Mouse (Mus musculus): ENCODE measurements around the gene Mvb12b. TPM values are rescaled to one million over a fixed set of nuclear protein-coding genes. Genes with fewer than 3 reads are reported as not detected.
A peak's percentile ranks its signal among the peaks of the same experiment; 100 is the strongest.

Gene Mvb12b
- polyA plus RNA-seq, 1 experiment from 2014 or later, result 30.9 TPM

DNA sequence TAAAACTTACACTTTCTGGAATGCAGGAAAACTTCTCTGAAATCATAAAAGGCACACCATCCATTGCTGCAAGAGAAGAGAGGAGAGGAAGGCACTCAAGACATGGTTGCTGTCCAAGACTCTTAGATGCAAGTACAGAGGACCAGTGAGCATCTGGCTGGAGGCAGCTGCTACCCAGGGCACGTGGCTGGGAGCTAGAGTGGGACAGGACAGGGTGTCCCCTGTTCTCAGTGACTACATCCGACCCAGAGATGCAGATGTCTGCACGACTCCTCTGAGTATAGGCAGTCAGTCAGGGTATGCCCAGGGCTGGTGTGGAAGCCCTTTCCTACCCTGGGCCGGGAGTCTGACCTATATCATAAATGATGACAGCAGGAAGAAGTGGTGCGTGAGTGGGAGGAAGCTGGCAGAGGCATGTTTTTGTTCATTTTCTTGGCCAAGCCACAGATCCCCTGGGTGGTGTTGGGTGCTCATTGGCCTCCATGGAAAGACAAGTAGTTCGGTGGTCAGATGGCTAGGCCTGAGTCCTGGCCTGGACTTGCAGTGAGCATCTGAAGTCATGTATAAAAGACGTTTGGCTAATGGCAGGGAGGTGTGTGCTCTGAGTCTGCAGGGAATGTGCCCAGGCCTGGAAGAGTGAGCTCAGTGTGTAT is 132.6 kb downstream of the Mvb12b start:
- H3K4me1 ChIP-seq (replicated peaks; ENCODE audit: control insufficient read depth, insufficient read depth, low read length), result peaks cover 27% of the 10 kb centered on the region
- WGBS, result 83% methylated on average over 7 of the region's 7 CpGs
- no peak for DNase-seq (ENCODE audit: low spot score)
- H3K4me3 ChIP-seq (ENCODE audit: low read depth, low read length), result no peak overlapping the region
- H3K4me2 ChIP-seq (ENCODE audit: low read depth, low read length, severe bottlenecking), result no peak overlapping the region
- no peak for ATAC-seq (replicated peaks; ENCODE audit: low FRiP score)
- no peaks in the 10 kb centered on the region for H3K9me3 ChIP-seq (ENCODE audit: control insufficient read depth, low read length)
- 0 out of 2 replicates have a peak, but pooled peaks cover 2% of the 10 kb centered on the region for H3K27me3 ChIP-seq (ENCODE audit: control insufficient read depth, insufficient read depth, low read length)
- no peak overlapping the region for H3K27ac ChIP-seq (ENCODE audit: low read depth, low read length)
- H3K36me3 ChIP-seq (ENCODE audit: control insufficient read depth, insufficient read depth, low read length), result no peaks in the 10 kb centered on the region
- H3K9ac ChIP-seq (ENCODE audit: low read length), result no peak overlapping the region

DNA sequence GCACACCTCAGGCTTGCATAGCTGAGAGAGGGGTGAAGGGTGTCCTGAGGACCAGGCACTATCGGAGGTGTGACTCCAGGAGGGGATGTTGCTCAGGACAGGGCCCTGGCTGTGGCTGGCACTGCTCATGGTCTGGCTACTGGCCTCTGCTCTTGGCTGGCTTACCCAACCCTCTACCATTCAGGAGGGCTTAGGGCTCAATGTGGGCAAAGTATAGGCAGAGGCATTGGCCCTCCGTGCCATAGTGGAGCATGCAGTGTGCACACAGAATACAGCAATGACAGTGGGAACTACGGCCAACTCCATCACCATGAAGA is 133.5 kb downstream of the Mvb12b start:
- DNase-seq (ENCODE audit: low spot score) (no peak), ATAC-seq (replicated peaks; ENCODE audit: low FRiP score) (peak; percentile 25)
- no peak overlapping the region for H3K4me3 ChIP-seq (ENCODE audit: low read depth, low read length)
- 79% methylated on average over 3 of the region's 3 CpGs for WGBS
- no peak overlapping the region for H3K9ac ChIP-seq (ENCODE audit: low read length)
- H3K27me3 ChIP-seq (ENCODE audit: control insufficient read depth, insufficient read depth, low read length), result 0 out of 2 replicates have a peak, but pooled peaks cover 2% of the 10 kb centered on the region
- no peaks in the 10 kb centered on the region for H3K36me3 ChIP-seq (ENCODE audit: control insufficient read depth, insufficient read depth, low read length)
- peaks cover 21% of the 10 kb centered on the region for H3K4me1 ChIP-seq (replicated peaks; ENCODE audit: control insufficient read depth, insufficient read depth, low read length)
- peak overlapping the region; percentile 37; the same call in 1 of the 2 replicates for H3K27ac ChIP-seq (ENCODE audit: low read depth, low read length)
- no peaks in the 10 kb centered on the region for H3K9me3 ChIP-seq (ENCODE audit: control insufficient read depth, low read length)
- H3K4me2 ChIP-seq (ENCODE audit: low read depth, low read length, severe bottlenecking), result no peak overlapping the region

DNA sequence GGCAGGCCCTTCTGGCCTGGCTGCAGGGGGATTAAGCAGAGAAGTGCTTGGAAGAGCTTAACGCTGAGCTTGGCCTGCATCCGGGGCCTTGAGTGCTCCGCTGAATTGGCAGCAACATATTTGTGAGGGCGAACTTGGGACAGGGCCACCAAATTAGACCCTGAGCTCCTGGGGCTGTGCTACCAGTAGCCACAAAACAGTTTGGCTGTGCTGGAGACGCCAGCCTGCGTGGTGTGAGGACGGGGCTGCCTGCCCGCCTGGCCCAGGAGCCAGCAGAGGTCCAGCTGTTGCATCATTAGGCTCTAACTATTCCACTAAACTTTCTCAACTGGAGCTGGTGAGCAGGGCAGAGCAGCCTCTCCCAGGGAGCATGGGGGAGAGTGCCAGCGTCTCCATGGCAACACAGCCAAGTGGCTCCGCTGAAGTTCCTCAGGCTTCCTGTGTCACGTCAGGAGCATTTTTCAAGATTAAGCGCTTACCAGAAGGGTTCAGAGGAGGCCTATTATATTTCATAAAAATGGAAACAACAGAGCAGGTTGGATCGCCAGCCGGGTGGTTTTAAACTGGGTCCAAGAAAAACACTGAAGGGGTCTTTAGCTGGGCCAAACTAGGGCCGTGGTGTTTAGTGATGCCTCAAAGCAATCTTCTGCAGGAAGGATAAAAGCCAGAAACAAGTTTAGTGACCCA is 134.0 kb downstream of the Mvb12b start:
- Histone ChIP-seq H3K9me3 (ENCODE audit: control insufficient read depth, low read length) (no peaks in the 10 kb centered on the region), H3K27ac (ENCODE audit: low read depth, low read length) (peak overlapping the region; percentile 51), H3K4me2 (ENCODE audit: low read depth, low read length, severe bottlenecking) (no peak overlapping the region), H3K4me3 (ENCODE audit: low read depth, low read length) (no peak overlapping the region), H3K4me1 (replicated peaks; ENCODE audit: control insufficient read depth, insufficient read depth, low read length) (peaks cover 20% of the 10 kb centered on the region), H3K36me3 (ENCODE audit: control insufficient read depth, insufficient read depth, low read length) (no peaks in the 10 kb centered on the region), H3K27me3 (ENCODE audit: control insufficient read depth, insufficient read depth, low read length) (0 out of 2 replicates have a peak, but pooled peaks cover 2% of the 10 kb centered on the region), H3K9ac (ENCODE audit: low read length) (peak overlapping the region; percentile 32; the same call in 1 of the 2 replicates)
- peak; percentile 68 for ATAC-seq (replicated peaks; ENCODE audit: low FRiP score)
- DNase-seq (ENCODE audit: low spot score), result peak; percentile 83
- WGBS, result 19% methylated on average over 15 of the region's 15 CpGs

DNA sequence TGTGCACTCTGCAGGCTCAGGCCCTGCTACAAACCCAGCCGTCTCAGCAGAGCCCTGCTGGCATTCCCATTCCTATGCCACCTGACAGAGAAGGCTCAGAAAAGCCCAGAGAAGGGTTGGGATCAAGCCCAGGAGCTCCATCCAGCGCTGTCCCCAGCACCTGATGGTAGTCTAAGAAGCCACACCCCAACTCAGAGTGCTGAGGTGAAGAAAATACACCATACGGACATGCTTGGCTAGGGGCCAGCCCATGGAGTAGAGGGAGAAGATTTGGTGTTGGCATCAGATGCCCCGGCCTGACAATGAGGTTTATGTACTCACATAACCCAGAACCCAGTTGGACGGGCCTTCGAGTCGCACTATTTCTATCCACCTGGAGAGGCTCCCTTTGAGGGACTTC is 137.1 kb downstream of the Mvb12b start:
- 0 out of 2 replicates have a peak, but pooled peaks cover 2% of the 10 kb centered on the region for H3K27me3 ChIP-seq (ENCODE audit: control insufficient read depth, insufficient read depth, low read length)
- DNase-seq (ENCODE audit: low spot score) (no peak), ATAC-seq (replicated peaks; ENCODE audit: low FRiP score) (no peak)
- H3K9ac ChIP-seq (ENCODE audit: low read length), result no peak overlapping the region
- H3K4me3 ChIP-seq (ENCODE audit: low read depth, low read length), result no peak overlapping the region
- H3K9me3 ChIP-seq (ENCODE audit: control insufficient read depth, low read length), result no peaks in the 10 kb centered on the region
- WGBS, result 94% methylated on average over 7 of the region's 7 CpGs
- H3K4me2 ChIP-seq (ENCODE audit: low read depth, low read length, severe bottlenecking), result no peak overlapping the region
- no peak overlapping the region for H3K27ac ChIP-seq (ENCODE audit: low read depth, low read length)
- peaks cover 20% of the 10 kb centered on the region for H3K4me1 ChIP-seq (replicated peaks; ENCODE audit: control insufficient read depth, insufficient read depth, low read length)
- H3K36me3 ChIP-seq (ENCODE audit: control insufficient read depth, insufficient read depth, low read length), result no peaks in the 10 kb centered on the region

DNA sequence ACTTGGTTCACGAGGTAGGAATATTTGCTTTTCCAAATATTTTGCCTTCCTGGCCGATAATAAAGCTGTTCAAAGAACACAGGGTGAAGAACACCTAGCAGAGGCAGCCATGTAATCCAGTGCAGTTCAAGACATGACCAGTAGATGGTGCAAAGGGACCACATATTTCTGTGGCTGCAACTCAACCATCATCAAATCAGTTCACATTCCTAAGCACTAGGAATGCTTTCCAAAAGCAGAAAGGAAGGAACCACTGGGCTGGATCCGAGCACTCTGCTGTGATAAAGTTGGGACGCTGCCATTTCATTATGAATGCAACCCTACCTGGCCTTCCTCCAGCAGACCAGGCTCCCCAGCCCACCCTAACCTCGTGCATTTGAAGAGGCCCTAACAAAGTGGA is 141.3 kb downstream of the Mvb12b start:
- H3K27ac ChIP-seq (ENCODE audit: low read depth, low read length), result no peak overlapping the region
- no peaks in the 10 kb centered on the region for H3K9me3 ChIP-seq (ENCODE audit: control insufficient read depth, low read length)
- H3K36me3 ChIP-seq (ENCODE audit: control insufficient read depth, insufficient read depth, low read length), result no peaks in the 10 kb centered on the region
- no peak overlapping the region for H3K4me3 ChIP-seq (ENCODE audit: low read depth, low read length)
- 0 out of 2 replicates have a peak, but pooled peaks cover 2% of the 10 kb centered on the region for H3K27me3 ChIP-seq (ENCODE audit: control insufficient read depth, insufficient read depth, low read length)
- DNase-seq (ENCODE audit: low spot score) (peak; percentile 86), ATAC-seq (replicated peaks; ENCODE audit: low FRiP score) (peak; percentile 67)
- WGBS, result 11% methylated on average over 5 of the region's 5 CpGs
- no peak overlapping the region for H3K9ac ChIP-seq (ENCODE audit: low read length)
- no peaks in the 10 kb centered on the region for H3K4me1 ChIP-seq (replicated peaks; ENCODE audit: control insufficient read depth, insufficient read depth, low read length)
- 0 out of 2 replicates have a peak overlapping the region, but pooled peaks have one; percentile 3 for H3K4me2 ChIP-seq (ENCODE audit: low read depth, low read length, severe bottlenecking)

DNA sequence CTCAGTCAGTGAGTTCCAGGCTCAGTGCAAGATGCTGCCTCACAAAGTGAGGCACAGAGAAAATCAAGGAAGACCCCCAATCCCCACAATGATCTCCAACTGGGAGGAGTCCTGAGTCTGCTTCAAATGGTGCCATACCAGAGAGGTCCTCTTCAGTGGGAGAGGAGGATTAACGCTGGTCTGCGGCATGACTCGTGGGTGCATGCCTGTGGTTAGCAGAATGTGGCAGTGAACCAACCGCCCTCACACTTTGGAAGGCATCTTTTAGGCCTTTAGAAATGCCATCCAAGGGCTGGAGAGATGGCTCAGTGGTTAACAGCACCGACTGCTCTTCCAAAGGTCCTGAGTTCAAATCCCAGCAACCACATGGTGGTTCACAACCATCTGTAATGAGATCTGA is 142.0 kb downstream of the Mvb12b start:
- Histone ChIP-seq H3K4me3 (ENCODE audit: low read depth, low read length) (no peak overlapping the region), H3K27ac (ENCODE audit: low read depth, low read length) (no peak overlapping the region), H3K4me2 (ENCODE audit: low read depth, low read length, severe bottlenecking) (no peak overlapping the region), H3K9ac (ENCODE audit: low read length) (no peak overlapping the region), H3K9me3 (ENCODE audit: control insufficient read depth, low read length) (no peaks in the 10 kb centered on the region), H3K36me3 (ENCODE audit: control insufficient read depth, insufficient read depth, low read length) (no peaks in the 10 kb centered on the region), H3K4me1 (replicated peaks; ENCODE audit: control insufficient read depth, insufficient read depth, low read length) (no peaks in the 10 kb centered on the region), H3K27me3 (ENCODE audit: control insufficient read depth, insufficient read depth, low read length) (no peaks in the 10 kb centered on the region)
- WGBS, result 89% methylated on average over 5 of the region's 5 CpGs
- DNase-seq (ENCODE audit: low spot score) (no peak), ATAC-seq (replicated peaks; ENCODE audit: low FRiP score) (no peak)

DNA sequence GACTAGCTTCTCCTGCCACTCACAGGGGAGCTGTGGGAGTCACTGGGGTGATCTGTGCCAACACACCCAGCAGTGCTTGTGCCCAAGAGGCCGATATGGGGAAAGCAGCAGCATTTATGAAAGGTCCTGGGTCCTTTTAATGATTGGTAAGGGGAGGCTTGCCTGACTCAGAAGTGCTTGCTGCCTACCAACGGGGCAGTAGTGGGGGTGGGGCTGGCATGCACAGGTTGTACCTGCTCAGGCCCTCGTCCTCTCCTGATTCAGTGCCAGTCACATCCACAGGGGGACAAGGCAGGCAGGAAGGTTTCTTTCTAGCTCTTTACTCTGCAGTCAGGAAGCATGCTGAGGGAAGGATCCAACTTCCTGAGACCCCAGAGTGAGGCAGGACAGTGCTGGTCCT is 150.6 kb downstream of the Mvb12b start:
- Histone ChIP-seq H3K27ac (ENCODE audit: low read depth, low read length) (no peak overlapping the region), H3K4me1 (replicated peaks; ENCODE audit: control insufficient read depth, insufficient read depth, low read length) (no peaks in the 10 kb centered on the region), H3K36me3 (ENCODE audit: control insufficient read depth, insufficient read depth, low read length) (no peaks in the 10 kb centered on the region), H3K27me3 (ENCODE audit: control insufficient read depth, insufficient read depth, low read length) (no peaks in the 10 kb centered on the region; the same call in 1 of the 2 replicates), H3K4me2 (ENCODE audit: low read depth, low read length, severe bottlenecking) (no peak overlapping the region), H3K9me3 (ENCODE audit: control insufficient read depth, low read length) (no peaks in the 10 kb centered on the region), H3K9ac (ENCODE audit: low read length) (no peak overlapping the region), H3K4me3 (ENCODE audit: low read depth, low read length) (no peak overlapping the region)
- 67% methylated on average over 3 of the region's 3 CpGs for WGBS
- ATAC-seq (replicated peaks; ENCODE audit: low FRiP score) (no peak), DNase-seq (ENCODE audit: low spot score) (no peak)

DNA sequence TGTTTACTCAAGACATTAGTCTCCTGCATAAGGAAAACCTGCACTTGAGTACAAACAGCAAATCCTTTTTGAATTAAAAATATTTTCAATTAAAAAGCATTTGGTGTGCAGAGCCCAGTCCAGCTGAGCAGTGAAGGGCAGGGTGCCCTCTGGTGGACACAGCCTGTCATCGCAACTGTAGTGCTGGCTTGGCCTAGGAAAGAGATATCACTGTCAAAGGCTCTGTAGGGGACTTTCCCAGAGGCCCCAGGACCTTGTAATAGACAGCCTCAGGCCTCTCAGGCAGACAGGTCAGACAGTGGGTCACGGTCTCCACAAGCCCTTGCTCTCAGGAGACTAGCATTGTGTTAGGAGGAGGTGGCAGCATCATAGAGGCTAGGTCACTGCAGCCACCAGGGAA is 151.0 kb downstream of the Mvb12b start:
- no peaks in the 10 kb centered on the region; the same call in 1 of the 2 replicates for H3K27me3 ChIP-seq (ENCODE audit: control insufficient read depth, insufficient read depth, low read length)
- H3K27ac ChIP-seq (ENCODE audit: low read depth, low read length), result no peak overlapping the region
- DNase-seq (ENCODE audit: low spot score) (peak; percentile 85), ATAC-seq (replicated peaks; ENCODE audit: low FRiP score) (no peak)
- H3K4me2 ChIP-seq (ENCODE audit: low read depth, low read length, severe bottlenecking), result no peak overlapping the region
- WGBS, result 0% methylated on average over 2 of the region's 2 CpGs
- H3K36me3 ChIP-seq (ENCODE audit: control insufficient read depth, insufficient read depth, low read length), result no peaks in the 10 kb centered on the region
- H3K4me1 ChIP-seq (replicated peaks; ENCODE audit: control insufficient read depth, insufficient read depth, low read length), result no peaks in the 10 kb centered on the region
- H3K4me3 ChIP-seq (ENCODE audit: low read depth, low read length), result no peak overlapping the region
- H3K9me3 ChIP-seq (ENCODE audit: control insufficient read depth, low read length), result no peaks in the 10 kb centered on the region
- H3K9ac ChIP-seq (ENCODE audit: low read length), result no peak overlapping the region
